ENCODE assay signal across 24 mouse cellular contexts in genomic region chr12:85670080-85670479, GRCm38 (mm10). TPM values are rescaled to one million over a fixed set of nuclear protein-coding genes. Genes with fewer than 3 reads are reported as not detected.
A peak's percentile ranks its signal among the peaks of the same experiment; 100 is the strongest.
DNase-seq lines count a peak whose midpoint lies in the region; ATAC-seq and TF ChIP-seq lines count a peak whose summit lies in the region.
"Had no signal": no experiment of that assay in that cellular context is flagged by ENCODE, and none has a peak within 500 bp of the region (broad histone marks: within the 10 kb centered on the region; RNA-seq: fewer than 3 reads in every experiment).

No protein-coding gene starts in this region.

- no peaks in the 10 kb centered on the region for H3K27me3 ChIP-seq in liver, embryonic 11.5 days (replicated peaks; ENCODE audit: control insufficient read depth, insufficient read depth, low read length)
- H3K27me3 ChIP-seq in hindbrain, embryonic 14.5 days (ENCODE audit: control insufficient read depth, insufficient read depth, low read length): no peaks in the 10 kb centered on the region
- H3K27me3 ChIP-seq: embryonic facial prominence, embryonic 15.5 days; hindbrain, embryonic 12.5 days; limb, embryonic 13.5 days; neural tube, embryonic 12.5 days; Patski had no signal

- H3K4me1 ChIP-seq in liver, embryonic 11.5 days (replicated peaks; ENCODE audit: control insufficient read depth, insufficient read depth, low read length): no peaks in the 10 kb centered on the region
- peaks cover 37% of the 10 kb centered on the region for H3K4me1 ChIP-seq in bone marrow macrophage, adult 2 months (ENCODE audit: control insufficient read depth, insufficient read depth, low read length)
- H3K4me1 ChIP-seq in hindbrain, embryonic 14.5 days (replicated peaks; ENCODE audit: control insufficient read depth, insufficient read depth, low read length): no peaks in the 10 kb centered on the region
- H3K4me1 ChIP-seq: neural tube, embryonic 12.5 days had no signal

- WGBS in liver, embryonic 11.5 days: 43% methylated on average over 3 of the region's 3 CpGs
- WGBS in hindbrain, embryonic 14.5 days: 72% methylated on average over 3 of the region's 3 CpGs

- no peak for TF ChIP-seq POLR2A in bone marrow macrophage, adult 2 months (IDR thresholded peaks at IDR 0.05; ENCODE audit: borderline replicate concordance, low read depth, low read length)

- no peak overlapping the region for H3K9ac ChIP-seq in liver, embryonic 11.5 days (ENCODE audit: low read depth, low read length)
- no peak overlapping the region for H3K9ac ChIP-seq in hindbrain, embryonic 14.5 days
- H3K9ac ChIP-seq: embryonic facial prominence, embryonic 15.5 days; hindbrain, embryonic 12.5 days; limb, embryonic 13.5 days; neural tube, embryonic 12.5 days had no signal

- TF ChIP-seq CTCF in bone marrow macrophage, adult 2 months (IDR thresholded peaks at IDR 0.05; ENCODE audit: low read depth, low read length): no peak

- no peak overlapping the region for H3K4me3 ChIP-seq in liver, embryonic 11.5 days (ENCODE audit: low read depth, low read length)
- no peak overlapping the region for H3K4me3 ChIP-seq in bone marrow macrophage, adult 2 months (ENCODE audit: insufficient read depth, low read length)
- H3K4me3 ChIP-seq in hindbrain, embryonic 14.5 days (replicated peaks; ENCODE audit: low read length): no peak overlapping the region
- H3K4me3 ChIP-seq: embryonic facial prominence, embryonic 15.5 days; forebrain, embryonic 10.5 days; hindbrain, embryonic 12.5 days; limb, embryonic 13.5 days; neural tube, embryonic 12.5 days had no signal

- H3K36me3 ChIP-seq in liver, embryonic 11.5 days (ENCODE audit: control insufficient read depth, insufficient read depth, low read length): no peaks in the 10 kb centered on the region
- H3K36me3 ChIP-seq in hindbrain, embryonic 14.5 days (replicated peaks; ENCODE audit: control insufficient read depth, insufficient read depth): no peaks in the 10 kb centered on the region
- H3K36me3 ChIP-seq: embryonic facial prominence, embryonic 15.5 days; forebrain, embryonic 10.5 days; hindbrain, embryonic 12.5 days; limb, embryonic 13.5 days; neural tube, embryonic 12.5 days had no signal

- no peaks in the 10 kb centered on the region for H3K9me3 ChIP-seq in liver, embryonic 11.5 days (ENCODE audit: control insufficient read depth, low read length)
- H3K9me3 ChIP-seq in hindbrain, embryonic 14.5 days (ENCODE audit: control insufficient read depth, low read length): no peaks in the 10 kb centered on the region
- H3K9me3 ChIP-seq: embryonic facial prominence, embryonic 15.5 days; hindbrain, embryonic 12.5 days; limb, embryonic 13.5 days; neural tube, embryonic 12.5 days had no signal

- no peak overlapping the region for H3K4me2 ChIP-seq in liver, embryonic 11.5 days
- no peak overlapping the region for H3K4me2 ChIP-seq in hindbrain, embryonic 14.5 days (replicated peaks)
- H3K4me2 ChIP-seq: embryonic facial prominence, embryonic 15.5 days; hindbrain, embryonic 12.5 days; limb, embryonic 13.5 days; neural tube, embryonic 12.5 days had no signal

- DNase-seq in adrenal gland, postnatal 10 days: peak; percentile 19
- DNase-seq in adrenal gland, adult 2 months: no peak
- DNase-seq in liver: peak; percentile 10
- DNase-seq in liver, embryonic 11.5 days (ENCODE audit: low spot score): no peak
- DNase-seq in layer of hippocampus, postnatal 10 days (ENCODE audit: low spot score in 2 of 2): no peak
- DNase-seq in hindbrain, embryonic 14.5 days (ENCODE audit: low spot score): no peak
- DNase-seq: adrenal gland, postnatal 36 days; cerebellum, adult 9-11 months; embryo, embryonic 11 days; layer of hippocampus, adult 9-11 months; lung, adult 2 months; right cerebral cortex, postnatal 25 days; thymus, postnatal 36 days had no signal

- ATAC-seq in liver, embryonic 11.5 days (replicated peaks; ENCODE audit: low FRiP score): no peak
- ATAC-seq in megakaryocyte, adult 5-6 weeks (ENCODE audit: poor library complexity, severe bottlenecking): peak; percentile 51; the same call in 1 of the 2 replicates
- ATAC-seq in hindbrain, embryonic 14.5 days (ENCODE audit: low FRiP score): no peak
- ATAC-seq: activated CD4-positive, CD25-positive, alpha-beta regulatory T cell, adult 4 months; intestine, embryonic 16.5 days; Patski had no signal

- no peak overlapping the region for H3K27ac ChIP-seq in liver, embryonic 11.5 days (ENCODE audit: low read depth, low read length)
- H3K27ac ChIP-seq in bone marrow macrophage, adult 2 months (ENCODE audit: insufficient read depth, low read depth, low read length): peak overlapping the region; percentile 41
- no peak overlapping the region for H3K27ac ChIP-seq in hindbrain, embryonic 14.5 days
- H3K27ac ChIP-seq: embryonic facial prominence, embryonic 15.5 days; forebrain, embryonic 10.5 days; hindbrain, embryonic 12.5 days; limb, embryonic 13.5 days; neural tube, embryonic 12.5 days had no signal

RNA-seq across cellular contexts. Expression of gene Batf, which starts 16.4 kb away (rescaled TPM):
- total RNA-seq in adrenal gland, postnatal 10 days (2021): 1 to 10 TPM; 1.2 to 1.6 TPM
- total RNA-seq in adrenal gland, adult 2 months (2021): under 1 TPM; 0.41 to 0.81 TPM
- polyA plus RNA-seq in adrenal gland, adult 2 months (2012; rRNA removed): 0.44 and 1.9 TPM in 2 replicates
- polyA plus RNA-seq in liver, embryonic 11.5 days (2014; fragmentation: Nextera tagmentation; extraction: Ambion mirVana): 6.8 and 8.6 TPM in 2 replicates
- polyA plus RNA-seq in bone marrow macrophage, adult 2 months (2012; ENCODE audit: insufficient read depth, insufficient read length, missing spikeins): 10.9 and 11.9 TPM in 2 replicates
- 10.6 and 11.5 TPM in 2 replicates for total RNA-seq in megakaryocyte, adult 5-6 weeks (2015)
- 31.5 and 41.2 TPM in 2 replicates for total RNA-seq in megakaryocyte, adult 5-6 weeks (2017)
- under 1 TPM in 1 of 2 experiments, not detected in 1; 0.96 TPM for total RNA-seq in layer of hippocampus, postnatal 10 days (2021)
- polyA plus RNA-seq in hindbrain, embryonic 14.5 days (2014; fragmentation: Nextera tagmentation; extraction: Ambion mirVana): 0.81 and 1.1 TPM in 2 replicates
- total RNA-seq: gastrocnemius, adult 8-10 months had no signal
- polyA plus RNA-seq: Patski had no signal

Comparison
In these comparisons a context has a peak if more than half of its experiments do, and no peak if none do; other contexts are left out.
1. DNase-seq: peak in adrenal gland, postnatal 10 days (single experiment) and liver (single experiment); none in adrenal gland, adult 2 months (single experiment), liver, embryonic 11.5 days (single experiment), layer of hippocampus, postnatal 10 days (0 of 2) and hindbrain, embryonic 14.5 days (single experiment).
2. RNA of gene Batf, which starts 16.4 kb away (total RNA-seq): 10.6 to 41.2 TPM in megakaryocyte, adult 5-6 weeks; 1.2 to 1.6 TPM in adrenal gland, postnatal 10 days, 0.96 TPM in layer of hippocampus, postnatal 10 days and 0.41 to 0.81 TPM in adrenal gland, adult 2 months; every median in the first group is over 4 times any median in the second.